Mouse (Mus musculus) 3T3-L1 (cell line): ENCODE results near the gene Aars2.

Experiments used
- DNase-seq: peaks from one replicate; pipeline ENCODE4 v3.0.0-alpha.2; 2015; ENCODE audit warnings: low read depth, low spot score

Aars2 gene

DNA sequence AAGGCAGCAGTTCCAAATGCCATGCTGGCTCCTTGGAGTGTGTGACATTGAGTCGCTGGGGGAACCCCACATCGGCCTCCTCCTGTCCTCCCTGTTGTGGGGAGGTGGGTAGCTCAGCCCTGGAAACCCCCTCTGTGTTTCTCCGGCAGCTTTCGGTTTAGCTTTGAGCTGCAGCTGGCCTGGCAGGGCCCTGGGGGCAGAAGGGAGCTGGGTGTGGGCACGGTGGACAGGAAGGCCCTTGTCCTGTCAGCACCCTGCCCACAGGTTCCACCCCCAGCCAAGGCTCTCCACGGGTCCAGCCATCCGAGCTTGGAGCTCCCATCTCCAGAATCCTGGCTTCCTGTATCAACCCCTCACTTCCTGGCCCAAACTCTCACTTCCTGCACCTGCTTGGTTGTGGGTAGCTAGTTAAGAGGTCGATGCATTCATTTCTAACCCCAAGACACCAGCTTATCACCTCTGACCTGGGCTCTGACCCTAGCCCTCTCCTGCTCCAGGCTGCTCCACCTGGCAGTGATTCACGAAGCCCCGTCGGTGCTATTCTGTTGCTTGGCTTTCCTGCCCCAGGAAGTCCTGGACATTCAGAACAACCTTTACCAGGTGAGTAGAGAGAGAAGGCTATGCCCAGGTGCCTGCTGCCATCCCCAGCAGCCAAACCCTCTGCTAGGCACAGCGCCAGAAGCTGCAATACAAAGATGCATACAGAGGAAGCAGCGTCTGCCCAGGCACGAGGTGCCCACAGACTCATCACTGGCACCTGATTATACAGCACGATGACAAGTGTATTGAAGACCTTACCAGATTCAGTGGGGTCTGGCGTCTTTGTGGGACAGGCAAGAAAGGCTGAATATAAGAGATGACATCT, 51.6 kb downstream of the Aars2 start:
- no peak for DNase-seq

GRCm38 (mm10) chr17:45559732-45560525, 53.3 kb downstream of the Aars2 start:
- DNase-seq: no peak

DNA sequence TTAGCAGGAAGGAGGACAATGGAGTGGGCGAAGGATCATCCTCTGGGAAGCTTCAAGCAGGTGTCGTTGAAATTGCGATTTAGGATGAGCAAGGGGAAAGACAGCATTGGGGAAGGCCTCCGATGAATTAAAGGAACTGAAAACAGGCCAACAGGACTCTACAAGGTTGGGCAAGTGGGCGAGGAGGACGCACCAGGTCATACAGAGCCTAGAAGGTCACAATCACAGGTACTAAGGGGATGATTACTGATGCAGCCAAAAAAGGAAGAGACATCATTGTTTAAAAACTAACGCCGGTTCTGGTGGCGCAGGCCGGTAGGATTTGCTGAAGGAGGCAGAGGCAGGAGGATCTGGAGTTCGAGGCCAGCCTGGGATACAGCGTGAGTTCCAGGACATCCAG, 56.6 kb downstream of the Aars2 start:
- no peak for DNase-seq

DNA sequence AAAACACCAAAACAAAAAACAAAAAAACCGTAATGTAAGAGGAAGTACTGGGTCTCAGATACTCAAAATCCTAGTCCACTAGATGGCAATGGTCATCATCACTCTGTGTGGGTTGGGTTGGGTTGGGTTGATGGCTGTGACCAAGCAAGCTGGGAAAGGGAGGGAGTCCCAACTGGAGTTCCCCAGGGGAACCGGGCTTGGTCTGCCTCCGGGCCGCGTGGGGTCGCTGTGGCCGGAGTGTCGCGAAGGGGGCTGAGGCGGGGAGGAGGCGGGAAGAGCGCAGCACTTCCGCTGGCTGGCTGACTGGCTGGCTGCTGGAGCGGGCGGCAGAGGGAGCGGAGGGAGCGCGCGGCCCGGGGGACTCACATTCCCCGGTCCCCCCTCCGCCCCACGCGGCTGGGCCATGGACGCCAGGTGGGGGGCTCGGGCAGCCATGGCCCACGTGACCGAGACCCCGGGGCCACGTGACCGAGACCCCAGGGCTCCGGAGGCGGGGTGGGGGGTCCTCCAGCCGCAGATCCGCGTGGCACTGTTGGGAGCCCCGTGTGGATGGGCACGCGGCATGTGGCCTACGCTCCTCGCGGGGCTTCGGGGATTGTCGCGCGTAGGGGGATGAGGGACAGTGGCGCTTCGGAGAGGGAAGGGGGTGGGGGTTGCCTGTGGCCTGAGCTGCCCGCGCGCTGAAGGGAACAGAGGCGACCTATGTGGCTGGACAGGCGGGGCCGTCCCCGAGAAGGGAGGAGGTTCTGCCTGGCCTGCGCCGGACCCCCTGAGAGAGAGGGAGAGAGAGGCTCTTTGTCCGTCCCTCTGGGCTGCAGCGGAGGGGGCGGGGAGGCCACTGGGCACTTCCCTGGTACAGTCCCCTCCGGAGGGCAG, 57.3 kb downstream of the Aars2 start, which contains the start of gene Slc35b2:
Gene Slc35b2 (plus strand): TSS at position 220 of the 876 bp plus-strand sequence.
- peak; percentile 96 for DNase-seq

DNA sequence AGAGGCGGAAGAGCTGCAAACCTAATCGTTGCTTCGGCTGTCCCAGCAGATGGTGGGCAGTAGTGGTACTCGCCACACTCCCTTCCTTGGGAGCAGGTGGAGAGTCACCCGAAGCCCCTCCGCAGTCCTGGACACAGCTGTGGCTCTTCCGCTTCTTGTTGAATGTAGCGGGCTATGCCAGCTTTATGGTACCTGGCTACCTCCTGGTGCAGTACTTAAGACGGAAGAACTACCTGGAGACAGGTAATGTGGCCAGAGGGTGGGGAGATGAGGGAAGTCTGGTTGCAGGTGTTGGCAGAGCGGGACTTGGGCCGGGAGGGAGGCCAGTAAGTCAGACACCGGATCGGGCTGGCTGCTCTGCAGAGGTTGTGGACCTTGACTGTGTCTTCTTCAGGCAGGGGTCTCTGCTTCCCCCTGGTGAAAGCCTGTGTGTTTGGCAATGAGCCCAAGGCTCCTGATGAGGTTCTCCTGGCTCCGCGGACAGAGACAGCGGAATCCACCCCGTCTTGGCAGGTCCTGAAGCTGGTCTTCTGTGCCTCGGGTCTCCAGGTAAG, 58.0 kb downstream of the Aars2 start:
- no peak for DNase-seq

DNA sequence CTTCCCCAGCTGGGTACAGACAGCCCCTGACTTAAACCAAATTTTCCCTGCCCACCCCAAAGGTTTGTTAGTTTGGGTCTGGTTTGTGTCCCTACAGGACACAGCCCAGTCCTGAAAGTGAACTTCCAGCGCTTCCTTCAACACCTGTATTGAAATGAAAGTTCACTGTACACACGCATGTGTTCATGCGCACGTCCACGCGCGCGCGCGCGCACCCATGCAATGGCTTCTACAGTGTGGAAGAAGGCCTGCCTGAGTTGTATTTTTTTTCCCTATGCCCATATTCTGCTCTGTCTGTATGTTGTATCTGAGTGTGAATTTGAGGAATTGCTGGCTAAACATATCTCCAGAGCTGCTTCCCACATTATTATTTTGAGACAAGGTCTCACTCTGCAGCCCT, 58.5 kb downstream of the Aars2 start:
- no peak for DNase-seq

GRCm38 (mm10) chr17:45566031-45566359, 59.4 kb downstream of the Aars2 start:
- peak; percentile 22 for DNase-seq

DNA sequence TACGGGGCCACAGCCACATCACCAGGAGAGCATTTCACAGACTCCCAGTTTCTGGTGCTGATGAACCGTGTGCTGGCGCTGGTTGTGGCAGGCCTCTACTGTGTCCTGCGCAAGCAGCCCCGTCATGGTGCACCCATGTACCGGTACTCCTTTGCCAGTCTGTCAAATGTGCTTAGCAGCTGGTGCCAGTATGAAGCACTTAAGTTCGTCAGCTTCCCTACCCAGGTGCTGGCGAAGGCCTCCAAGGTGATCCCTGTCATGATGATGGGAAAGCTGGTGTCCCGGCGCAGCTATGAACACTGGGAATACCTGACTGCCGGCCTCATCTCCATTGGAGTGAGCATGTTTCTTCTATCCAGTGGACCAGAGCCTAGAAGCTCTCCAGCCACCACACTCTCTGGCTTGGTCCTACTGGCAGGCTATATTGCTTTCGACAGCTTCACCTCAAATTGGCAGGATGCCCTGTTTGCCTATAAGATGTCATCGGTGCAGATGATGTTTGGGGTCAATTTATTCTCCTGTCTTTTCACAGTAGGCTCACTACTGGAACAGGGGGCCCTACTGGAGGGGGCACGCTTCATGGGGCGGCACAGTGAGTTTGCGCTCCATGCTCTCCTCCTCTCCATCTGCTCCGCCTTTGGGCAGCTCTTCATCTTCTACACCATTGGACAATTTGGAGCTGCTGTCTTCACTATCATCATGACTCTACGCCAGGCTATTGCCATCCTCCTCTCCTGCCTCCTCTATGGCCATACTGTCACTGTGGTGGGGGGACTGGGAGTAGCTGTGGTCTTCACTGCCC, 59.9 kb downstream of the Aars2 start:
- peak; percentile 65 for DNase-seq

DNA sequence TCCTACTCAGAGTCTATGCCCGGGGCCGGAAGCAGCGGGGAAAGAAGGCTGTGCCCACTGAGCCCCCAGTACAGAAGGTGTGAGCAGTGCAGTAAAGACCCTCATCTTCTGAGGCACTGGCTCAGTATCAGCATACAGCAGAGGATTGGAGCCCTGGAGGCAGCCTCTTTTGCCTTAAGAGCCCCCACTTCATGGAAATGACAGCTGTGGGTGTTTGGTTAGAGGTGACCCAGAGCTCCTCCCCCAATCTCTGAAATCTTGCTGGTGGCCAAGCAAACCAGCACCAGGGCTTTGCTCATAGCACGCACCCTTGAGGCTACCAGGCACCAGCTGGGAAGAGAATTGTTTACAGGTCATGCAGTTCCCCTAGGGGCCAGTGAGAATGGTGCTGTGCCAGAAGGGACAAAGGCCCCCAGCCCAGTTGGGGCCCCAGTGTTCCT, 60.5 kb downstream of the Aars2 start:
- DNase-seq: peak; percentile 45

DNA sequence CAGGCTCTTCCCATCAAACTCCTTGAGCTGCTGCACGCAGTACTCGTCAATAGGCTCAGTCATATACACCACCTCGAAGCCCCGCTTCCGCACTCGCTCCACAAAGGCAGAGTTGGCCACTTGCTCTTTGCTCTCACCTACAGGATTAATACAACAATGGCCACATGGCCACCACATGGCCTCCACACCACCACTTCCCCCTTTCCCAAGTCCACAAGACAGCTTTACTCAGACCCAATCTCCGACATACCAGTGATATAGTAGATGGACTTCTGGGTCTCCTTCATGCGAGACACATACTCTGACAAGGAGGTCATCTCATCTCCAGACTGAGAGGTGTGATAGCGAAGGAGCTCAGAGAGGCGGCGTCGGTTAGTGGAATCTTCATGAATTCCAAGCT, 62.3 kb downstream of the Aars2 start:
- no peak for DNase-seq

GRCm38 (mm10) chr17:45569999-45570398, 63.4 kb downstream of the Aars2 start:
- no peak for DNase-seq
